Mouse (Mus musculus) lung, postnatal 36 days (tissue): ENCODE results near the gene Rbpjl.

ENCODE experiments used
- DNase-seq: peaks from one replicate; pipeline ENCODE4 v3.0.0; 2022; ENCODE audit warnings: mixed read lengths

Rbpjl gene

DNA sequence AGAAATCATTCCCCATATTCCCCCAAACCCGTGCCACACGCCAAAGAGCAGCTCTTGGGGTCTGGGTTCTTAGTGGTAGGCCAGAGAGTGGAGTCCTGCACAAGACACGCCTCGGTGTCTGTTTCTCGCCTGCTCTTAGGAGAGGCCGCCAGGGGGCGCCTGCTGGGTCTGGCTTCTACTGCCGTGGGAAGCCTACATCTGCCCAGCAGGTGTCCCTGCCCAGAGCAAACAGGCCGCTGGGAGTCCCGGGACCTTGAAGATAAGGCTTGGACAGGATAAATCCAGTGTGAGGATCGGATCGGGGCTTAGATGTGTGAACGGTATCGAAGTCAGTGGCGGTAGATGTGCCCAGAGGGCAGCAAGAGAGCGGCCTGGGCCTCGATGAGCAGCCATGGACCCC lies at the start of gene Rbpjl:
Rbpjl (plus strand) TSS at position 236 of the 400 bp plus-strand sequence.
- DNase-seq, result peak; percentile 87

DNA sequence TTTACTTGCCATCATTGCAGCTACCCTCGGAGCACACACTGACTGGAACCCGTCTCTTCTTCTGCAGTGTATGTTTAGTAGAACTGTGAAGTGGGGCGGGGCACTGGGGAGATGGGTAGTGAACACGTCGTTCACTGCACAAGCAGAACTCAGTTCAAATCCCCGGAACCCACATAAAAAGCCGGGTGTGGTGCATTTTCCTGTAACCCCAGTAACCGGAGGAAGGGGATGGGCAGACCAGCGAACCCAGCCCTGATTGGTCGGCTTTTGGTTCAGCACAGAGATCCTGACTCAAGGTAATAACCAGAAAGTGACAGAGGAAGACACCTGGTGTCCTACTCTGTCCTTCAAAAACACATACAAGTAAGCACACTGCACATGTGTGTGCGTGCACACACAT lies 49.6 kb upstream of the Rbpjl start:
- DNase-seq, result no peak

DNA sequence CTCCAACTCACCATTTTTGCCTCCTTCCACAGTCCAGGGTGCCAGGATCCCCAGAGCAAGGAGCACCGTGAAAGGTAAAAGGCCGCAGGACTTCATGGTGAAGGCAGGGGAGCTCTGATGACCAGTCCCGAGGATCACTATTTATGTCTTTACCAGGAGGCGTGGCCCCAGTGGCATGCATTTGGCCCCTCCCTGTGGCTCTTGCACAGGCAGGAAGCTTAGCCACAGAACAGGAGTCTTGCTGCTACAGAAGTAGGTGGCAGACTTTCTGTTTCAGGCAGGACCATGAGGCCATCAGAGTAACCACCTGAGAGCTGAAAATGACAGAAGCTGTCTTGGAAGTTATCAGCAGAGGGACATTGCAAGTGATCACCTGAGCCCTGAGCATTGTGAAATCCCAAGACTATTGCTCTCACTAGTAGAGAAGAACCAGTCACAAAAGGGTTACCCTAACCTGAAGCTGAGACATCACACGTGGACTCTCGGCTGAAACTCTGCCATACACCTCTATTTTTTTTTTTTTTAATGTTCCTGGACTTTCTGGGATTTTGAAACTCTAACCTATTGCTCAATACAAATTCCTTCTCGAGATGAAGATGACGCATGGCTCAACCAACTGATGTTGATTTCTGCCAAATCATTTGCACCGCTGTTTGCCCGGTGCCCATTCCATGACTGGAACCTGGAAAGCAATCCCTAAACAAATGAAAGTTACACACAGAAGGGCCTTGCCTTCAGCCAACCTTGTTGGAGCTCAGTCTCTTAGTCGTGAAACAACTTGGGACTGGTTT lies 46.6 kb upstream of the Rbpjl start:
- DNase-seq, result peak; percentile 64

DNA sequence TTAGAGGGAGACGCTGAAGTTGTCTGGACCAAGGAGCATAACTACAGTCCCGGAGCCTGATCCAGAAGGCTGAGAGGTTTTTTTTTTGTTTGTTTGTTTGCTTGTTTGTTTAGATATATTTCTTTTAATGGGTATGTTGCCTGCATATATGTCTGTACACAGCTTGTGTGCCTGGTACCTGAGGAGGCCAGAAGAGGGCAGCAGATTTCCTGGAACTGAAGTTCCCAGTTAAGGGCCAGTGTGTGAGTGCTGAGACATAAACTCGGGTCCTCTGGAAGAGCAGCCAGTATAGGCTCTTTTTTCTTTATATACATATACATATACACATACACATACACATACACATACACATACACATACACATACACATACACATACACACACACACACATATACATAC lies 44.6 kb upstream of the Rbpjl start:
- peak; percentile 45 for DNase-seq

DNA sequence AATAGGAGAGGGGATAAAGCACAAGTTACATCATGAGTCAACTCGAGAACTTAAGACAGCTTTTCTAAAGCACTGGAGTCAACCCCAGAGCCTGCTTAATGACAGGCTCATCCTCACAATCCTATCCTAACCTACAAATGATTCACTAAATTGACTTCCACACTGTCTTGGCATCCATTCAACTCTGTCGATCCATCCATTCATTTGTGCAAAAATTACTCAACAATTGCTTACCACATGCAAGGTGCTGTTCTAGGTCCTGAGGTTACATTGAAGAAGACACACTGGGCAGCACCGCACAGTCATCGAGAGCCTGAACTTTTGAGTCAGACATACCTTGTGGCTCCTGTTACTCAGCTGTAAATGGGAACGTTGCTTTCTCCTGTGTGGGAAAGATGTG lies 43.9 kb upstream of the Rbpjl start:
- DNase-seq, result no peak

DNA sequence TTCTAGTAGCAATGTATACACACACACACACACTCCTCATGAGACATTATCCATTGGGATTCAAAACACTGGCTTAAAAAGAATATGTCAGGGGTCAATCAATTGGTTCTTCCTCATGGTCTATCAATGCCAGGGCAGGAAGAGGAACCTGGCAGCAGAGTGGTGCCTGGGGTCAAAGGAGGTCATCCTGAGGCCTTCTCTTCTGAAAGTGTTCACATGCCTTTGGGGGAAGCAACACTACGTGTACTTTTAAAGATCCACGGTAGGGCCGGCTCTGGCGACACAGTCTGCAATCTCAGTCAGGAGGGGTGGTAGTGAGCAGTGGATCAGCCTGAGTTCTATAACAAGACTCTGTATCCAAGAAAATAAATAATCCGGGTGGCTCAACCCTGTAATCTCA lies 43.3 kb upstream of the Rbpjl start:
- DNase-seq, result peak; percentile 30

DNA sequence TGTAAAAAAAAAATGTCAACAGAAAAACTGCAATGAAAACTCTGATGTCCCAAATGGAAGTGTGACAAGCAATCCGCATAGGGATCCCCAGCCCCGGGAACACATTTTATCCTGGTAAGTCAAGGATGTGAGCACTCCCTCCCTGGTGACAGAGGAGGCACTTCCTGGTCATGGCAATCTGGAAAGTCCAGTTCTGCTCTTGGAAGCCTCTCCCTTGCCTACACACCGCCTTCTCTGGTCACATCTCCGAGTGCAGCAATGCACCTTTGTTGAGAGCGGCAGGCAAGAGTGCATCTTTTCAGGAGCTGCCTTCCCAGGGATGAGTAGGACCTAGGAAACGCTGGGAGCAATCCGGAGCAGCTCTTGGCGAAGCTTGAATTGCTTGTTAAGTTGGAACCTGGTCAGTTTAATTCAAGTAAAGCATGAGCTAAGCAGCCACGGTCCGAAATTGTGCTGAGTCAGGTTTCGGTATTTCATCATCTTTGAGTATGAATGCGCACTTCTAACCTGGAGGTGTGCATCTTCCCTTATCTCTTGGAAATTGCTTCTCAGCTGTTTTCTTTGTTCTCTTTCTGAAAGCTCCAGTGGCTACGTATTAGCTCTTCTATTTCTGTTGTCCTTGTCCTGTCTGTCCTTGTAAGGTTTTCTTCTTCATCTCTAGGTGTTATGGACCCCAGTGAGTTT lies 41.8 kb upstream of the Rbpjl start:
- DNase-seq, result peak; percentile 30

DNA sequence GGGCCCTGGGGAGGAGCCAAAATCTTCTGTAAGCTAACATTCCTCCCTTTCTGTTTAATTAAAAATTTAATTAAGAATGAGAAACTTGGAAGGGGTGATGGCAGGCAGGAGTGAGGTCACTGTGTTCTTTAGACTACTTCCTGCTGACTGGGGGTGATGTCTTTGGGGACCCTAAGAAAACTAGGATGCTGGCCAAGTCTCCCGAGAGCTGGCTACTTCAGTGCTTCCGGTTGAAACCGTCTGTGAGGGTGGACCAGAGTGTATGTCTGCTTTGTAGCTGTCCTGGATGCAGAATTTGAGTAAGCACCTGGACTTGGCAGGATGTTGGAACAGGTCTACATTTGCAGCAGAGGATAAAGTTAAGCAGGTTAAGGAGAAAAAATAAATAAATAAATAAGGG lies 36.0 kb upstream of the Rbpjl start:
- DNase-seq, result no peak

DNA sequence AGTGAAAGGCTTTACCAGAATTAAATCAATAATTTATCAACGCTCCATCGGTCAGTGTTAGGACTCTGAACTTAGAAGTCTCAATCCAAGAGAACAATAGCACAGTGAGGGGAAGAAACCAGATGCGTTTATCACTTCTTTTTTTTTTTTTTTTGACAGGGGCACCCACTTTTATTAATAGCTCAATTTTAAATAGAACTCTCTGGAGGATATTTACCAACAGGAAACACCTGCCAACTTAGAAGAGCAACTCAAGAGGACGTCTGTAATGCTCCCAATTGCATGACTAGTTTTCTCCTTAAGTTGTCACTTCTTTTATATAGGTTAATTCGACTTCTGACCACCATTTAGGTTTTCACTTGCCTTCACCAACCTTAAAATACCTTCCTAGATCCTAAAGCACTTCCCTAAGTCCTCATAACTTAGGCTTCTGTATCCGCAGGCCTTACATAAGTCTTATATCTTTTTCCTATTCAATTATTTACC lies 34.3 kb upstream of the Rbpjl start:
- DNase-seq, result no peak

DNA sequence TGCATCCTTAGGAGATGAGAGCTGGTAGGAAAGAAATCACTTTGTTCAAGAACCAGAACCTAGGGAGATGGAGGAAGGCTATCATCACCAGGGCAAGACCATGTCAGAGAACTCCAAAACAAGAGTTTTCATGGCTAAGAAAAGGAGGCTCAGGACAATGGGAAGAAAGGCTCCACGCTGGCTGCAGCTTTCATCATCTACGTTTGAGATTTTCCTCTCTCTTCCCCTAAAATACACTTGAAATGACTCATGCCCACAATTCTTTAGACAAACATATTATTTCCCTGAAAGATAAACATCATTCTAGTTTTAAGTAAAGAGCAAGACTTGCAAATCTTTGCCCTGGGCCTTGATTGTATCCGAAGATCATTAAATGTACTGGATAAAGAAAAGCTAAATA lies 31.6 kb upstream of the Rbpjl start:
- DNase-seq, result no peak

DNA sequence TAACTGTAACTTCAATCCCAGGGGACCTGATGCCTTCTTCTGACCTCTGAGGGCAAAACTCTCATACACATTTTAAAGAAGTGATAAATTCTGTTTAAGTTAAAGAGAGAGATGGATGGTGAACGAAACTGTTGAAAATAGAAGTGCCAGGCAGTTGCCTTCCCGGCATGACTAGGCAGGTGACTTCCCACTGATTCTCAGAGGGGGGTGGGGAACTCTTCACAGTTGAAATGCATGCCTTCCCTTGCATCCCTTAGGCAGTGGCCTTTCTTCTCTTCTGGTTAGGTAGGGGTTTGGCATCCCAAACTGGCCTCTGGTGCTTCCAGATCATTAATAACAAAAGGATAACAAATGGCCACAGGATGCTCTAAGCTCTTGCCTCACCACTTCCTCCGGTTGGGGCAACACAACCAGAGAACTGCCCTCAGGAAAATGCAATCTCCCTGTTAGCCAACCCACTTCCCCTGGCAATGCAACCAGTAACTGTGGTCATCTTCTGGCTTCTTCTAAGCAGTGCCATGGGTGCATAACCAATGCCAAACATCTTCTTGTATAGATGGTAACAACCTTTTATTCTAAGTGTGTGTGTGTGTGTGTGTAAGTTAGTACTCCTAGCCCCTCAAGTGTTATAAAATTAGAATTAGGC lies 30.4 kb upstream of the Rbpjl start:
- DNase-seq, result peak; percentile 40

DNA sequence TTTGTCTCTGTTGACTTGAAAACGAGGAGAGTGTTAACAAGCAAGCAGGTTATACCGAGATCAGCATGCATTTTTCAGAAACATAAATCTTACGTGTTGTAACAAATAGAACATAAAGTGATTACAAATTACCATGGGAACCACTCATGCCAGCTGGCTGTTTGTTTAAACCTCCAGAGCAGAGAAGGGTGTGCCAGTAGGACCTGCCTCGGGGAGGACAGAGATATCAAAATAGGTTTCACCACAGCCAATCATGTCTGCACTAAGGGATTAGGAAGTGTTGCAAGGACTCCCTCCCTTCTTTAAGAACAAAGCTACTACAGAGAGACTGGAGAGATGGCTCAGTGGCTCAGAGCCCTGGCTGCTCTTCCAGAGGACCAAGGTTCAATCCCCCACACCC lies 29.8 kb upstream of the Rbpjl start:
- DNase-seq, result peak; percentile 59

DNA sequence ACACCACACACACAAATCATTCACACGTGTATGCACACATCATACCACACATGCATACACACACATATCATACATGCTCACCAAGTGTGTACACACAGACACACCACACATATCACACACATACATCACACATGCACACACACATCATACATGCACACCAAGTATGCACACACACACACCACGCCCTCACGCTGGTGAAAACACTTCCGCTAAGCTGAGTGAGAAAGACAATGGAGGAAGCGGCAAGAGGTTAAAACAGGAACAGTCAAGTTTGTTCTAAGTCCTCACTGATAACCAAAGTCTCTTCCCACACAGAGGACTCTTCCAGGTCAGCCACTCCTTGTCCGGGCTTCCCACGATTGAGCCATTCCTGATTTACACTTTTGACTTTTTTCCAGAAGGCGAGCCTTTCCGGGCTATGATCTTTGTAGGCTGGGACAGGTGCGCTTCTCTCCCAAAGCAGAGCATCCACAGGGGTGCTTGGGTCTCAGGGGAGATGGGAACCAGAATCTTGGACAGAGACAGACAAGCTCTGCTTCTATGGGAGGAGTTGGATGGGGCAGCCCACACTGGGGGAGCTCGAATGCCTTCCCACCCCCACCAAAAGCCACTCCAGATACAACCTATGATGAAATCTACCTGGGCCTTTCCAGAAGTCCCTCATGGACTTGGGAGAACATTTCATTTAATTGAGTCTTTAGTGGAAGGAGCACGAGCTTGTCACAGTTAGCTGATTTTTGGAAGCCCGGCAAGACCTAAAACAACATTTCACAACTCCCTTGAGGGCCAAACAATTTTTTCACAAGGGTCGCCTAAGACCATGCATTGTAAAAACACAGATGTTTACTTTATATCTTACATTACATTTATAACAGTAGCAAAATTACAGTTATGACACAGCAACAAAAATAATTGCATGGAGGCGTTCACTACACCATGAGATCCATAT lies 25.2 kb upstream of the Rbpjl start:
- DNase-seq, result no peak

DNA sequence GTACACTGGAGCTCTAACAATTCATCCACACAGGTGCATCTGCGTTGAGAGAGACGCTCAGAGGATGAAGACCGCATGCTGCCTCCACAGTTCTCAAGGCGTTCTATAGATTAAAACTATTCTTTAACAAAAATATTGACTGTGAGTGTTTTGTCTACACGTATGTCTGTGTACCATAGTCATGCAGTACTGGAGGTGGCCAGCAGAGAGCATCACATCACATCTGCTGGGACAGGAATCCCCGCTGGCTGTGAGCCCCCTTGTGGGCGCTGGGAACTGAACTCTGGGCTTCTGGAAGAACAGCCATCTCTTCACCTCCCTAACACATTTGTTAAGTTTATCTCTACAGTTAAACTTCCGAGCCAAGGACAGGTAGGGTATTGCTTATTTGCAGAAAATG lies 21.2 kb upstream of the Rbpjl start:
- DNase-seq, result no peak

DNA sequence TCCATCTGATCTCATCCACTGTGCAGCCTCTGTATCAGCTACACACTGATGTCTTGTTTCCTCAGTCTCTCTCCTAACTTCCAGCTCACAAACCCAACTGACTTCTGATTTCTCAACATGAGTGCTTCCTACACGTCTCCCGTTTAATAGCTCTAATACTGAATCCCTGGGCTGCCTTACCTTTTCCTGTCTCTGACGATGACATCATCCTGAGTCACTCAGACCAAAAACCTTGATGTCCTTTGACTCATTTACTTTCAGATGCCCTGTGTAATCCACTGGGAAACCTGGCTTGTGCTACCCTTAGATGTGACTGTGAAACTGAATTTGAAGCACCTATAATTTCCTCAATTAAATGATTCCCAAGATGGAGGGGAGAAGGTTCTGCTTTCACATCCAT lies 20.0 kb upstream of the Rbpjl start:
- no peak for DNase-seq

DNA sequence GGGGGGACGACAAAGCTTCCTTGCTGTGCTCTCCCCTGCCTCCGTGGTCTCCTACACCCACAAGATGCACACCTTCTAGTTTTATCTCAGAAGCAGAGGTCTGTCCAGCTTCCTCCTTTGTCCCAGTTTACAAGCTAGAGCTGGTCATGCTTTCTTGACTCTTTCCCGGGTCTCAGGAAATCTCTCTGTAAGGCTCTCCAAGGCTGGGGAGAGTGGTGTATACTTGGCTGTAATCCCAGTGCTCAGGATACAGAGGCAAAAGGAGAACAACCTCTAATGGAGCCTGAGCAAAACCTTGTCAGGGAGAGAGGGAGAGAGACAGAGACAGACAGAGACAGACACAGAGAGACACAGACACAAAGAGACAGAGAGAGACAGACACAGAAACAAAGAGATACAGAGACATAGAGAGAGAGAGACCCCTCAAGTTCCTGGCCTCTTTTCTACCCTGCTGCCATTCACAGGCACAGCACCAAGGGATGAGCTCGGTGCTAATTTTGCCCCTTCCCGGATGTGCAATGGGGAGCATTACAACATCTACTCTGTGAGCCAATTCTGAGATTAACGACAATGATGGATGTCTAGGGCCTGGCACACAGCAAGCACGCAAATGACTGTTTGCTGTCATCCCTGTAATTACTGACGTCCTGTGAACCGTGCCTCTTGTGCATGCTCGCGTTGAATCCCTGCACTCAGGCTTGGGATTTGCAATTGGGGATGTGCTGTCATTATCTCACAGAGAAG lies 19.1 kb upstream of the Rbpjl start:
- DNase-seq, result no peak

DNA sequence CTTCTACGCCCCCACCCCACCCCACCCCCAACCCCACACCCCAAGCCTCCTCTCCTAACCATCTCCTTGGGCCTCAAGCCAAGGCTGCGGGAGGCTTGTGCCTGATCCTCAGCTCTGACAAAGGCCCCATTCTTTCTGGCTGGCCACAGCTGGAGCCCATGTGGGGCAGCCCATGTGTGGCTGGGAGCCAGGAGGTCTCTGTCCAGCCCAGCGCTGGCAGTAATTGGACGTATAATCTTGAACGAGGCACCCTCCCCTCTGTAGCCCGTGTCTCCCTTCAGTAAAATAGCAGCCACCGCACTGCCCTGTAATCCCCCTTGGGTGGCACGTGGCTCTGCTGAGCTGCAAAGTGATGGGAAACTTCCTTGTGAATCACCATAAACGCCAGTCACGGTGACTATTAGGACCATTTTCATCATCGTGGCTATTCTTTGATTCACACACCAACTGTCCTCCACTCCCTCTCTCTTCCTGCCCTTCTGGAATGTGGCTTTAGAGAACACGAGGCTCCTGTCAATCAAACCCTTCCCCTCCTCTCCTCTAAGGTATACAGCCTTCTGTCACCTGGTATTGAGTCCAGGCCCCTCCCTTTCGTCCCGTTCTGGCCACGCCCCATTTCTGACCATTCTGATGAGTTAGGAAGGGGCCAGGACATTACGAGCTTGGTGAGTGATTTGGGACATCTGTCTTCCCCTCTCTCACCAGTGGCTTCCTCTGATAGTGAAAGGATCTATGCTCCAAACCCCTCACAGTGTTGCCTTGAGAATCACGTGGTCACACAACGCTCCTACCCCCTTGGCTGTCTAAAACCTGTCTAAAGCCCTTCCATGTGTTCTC lies 16.8 kb upstream of the Rbpjl start:
- no peak for DNase-seq

DNA sequence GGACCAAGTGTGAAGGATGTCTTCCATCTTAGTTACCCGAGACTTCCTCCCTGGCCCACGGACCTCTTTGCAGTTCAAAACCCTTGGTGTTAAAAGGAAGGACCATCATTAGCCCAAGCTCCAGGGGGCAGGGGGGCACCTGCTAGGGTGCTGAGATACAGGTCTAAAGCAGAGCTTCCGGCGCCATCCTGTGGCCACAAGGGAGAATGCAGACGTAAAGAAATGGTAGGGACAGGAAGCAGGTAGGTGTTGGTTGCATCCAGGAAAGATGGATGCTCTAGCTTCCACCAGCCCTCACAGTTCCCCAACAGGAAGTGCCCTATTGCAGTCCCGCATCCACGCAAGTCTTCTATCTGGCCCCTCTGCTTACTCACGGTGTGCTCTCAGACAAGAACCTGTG lies 16.0 kb upstream of the Rbpjl start:
- DNase-seq, result peak; percentile 79

DNA sequence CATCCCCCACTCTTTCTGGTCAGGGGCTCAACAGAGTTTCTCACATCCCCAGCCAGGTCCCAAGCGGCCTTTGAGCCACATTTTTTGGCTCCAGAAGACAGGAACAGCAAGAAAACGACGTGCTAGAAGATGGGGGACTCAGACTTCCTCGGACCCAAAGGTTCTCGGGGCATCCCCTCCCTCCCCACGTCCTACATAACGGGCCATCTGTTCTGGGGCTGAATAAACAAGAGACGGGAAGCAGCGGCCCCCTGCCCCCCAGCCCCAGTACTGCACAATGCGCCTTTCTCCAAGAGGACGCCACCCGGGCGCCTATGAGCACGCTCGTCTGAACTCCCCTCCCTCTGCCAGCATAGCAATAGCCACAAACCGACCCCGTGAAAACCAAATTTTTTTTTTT lies 13.9 kb upstream of the Rbpjl start, which contains the start of gene Slpi:
Slpi (minus strand) TSS at position 76 of the 400 bp plus-strand sequence.
- DNase-seq, result no peak

DNA sequence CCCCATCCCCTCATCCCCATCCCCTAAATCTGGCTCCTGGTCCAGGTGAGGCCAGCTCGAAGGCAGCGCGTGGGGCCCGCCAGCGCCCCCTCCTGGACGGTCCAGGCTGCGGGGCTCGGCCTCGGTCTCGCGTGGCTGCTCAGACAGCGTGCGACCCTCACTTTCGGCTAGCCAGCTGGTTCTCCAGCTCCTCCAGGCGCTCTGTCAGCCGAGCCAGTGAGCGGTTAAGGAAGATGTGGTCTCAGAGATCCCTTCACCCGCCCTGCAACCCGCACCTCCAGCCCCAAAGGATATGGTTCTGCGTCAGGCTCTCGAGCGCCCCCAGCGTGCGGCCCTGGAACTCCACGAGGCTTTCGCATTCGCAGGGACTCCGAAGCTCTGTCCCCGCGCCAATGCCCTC lies 13.4 kb upstream of the Rbpjl start:
- DNase-seq, result peak; percentile 88

DNA sequence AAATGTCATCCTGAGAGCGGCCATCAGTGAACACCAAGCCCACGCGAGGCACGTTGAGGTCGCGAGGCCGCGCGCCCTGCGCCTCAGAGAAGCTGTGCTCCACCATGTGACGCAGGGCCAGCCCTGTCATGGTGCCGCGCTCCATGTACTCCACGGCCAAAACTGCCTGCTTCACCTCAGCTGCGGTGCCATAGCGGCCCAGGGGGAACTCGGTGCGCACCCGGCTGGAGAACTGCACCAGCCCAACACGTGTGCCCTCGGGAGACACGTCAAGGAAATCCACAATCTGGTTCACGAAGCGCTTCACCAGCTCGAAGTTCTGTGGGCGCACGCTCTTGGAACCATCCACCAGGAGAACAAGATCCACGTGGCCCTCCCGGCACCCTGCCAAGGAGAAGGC lies 9.8 kb upstream of the Rbpjl start:
- DNase-seq, result no peak
